Mouse (Mus musculus) G1E (cell line): ENCODE data around the gene Gm9747.

Experiments
- CTCF ChIP-seq: IDR thresholded peaks from 2 replicates; pipeline ENCODE4 v1.5.1; 2012; ENCODE audit warnings: low read depth, low read length, inconsistent platforms, mixed read lengths
- GATA1 ChIP-seq: IDR thresholded peaks from 2 replicates; pipeline ENCODE4 v1.6.1; 2012; ENCODE audit warnings: borderline replicate concordance, low read length, inconsistent platforms, mixed read lengths
- POLR2AphosphoS5 ChIP-seq: IDR thresholded peaks from 2 replicates; pipeline ENCODE4 v1.6.1; 2012; ENCODE audit warnings: low read depth, low read length, inconsistent platforms; ENCODE audit not compliant: insufficient replicate concordance
- TAL1 ChIP-seq: conservative IDR thresholded peaks from 2 replicates; pipeline ENCODE4 v1.6.1; 2012; ENCODE audit warnings: low read depth, low read length, inconsistent platforms, mixed read lengths

GRCm38 (mm10) chr1:82284403-82284802 lies 51.5 kb downstream of the Gm9747 start:
- TF ChIP-seq GATA1 (no peak), CTCF (no peak), POLR2AphosphoS5 (no peak), TAL1 (no peak)
